Mouse (Mus musculus) myocyte (in vitro differentiated cells): Measurements from ENCODE around the gene Camk1.

Experiments
- CEBPB ChIP-seq: IDR thresholded peaks from 2 replicates; pipeline ENCODE4 v1.6.1; 2011; ENCODE audit warnings: mild to moderate bottlenecking, moderate library complexity; ENCODE audit not compliant: poor library complexity, insufficient read depth, severe bottlenecking
- E2F4 ChIP-seq: IDR thresholded peaks from one replicate; pipeline ENCODE4 v1.6.1; 2011; ENCODE audit warnings: mild to moderate bottlenecking, control low read depth, moderate library complexity; ENCODE audit not compliant: insufficient read depth
- MAX ChIP-seq: IDR thresholded peaks from one replicate; pipeline ENCODE4 v1.6.1; 2011; ENCODE audit warnings: low read depth, mild to moderate bottlenecking, control low read depth
- MYOD1 ChIP-seq, 3 experiments: IDR thresholded peaks; one replicate each; pipeline ENCODE4 v1.6.1; 2011; ENCODE audit warnings: control low read depth in 2 of 3, low read depth in 2 of 3, mild to moderate bottlenecking in 2 of 3, moderate library complexity in 1 of 3; ENCODE audit not compliant: insufficient read length in 2 of 3, control insufficient read depth in 1 of 3
- POLR2A ChIP-seq: IDR thresholded peaks from one replicate; pipeline ENCODE4 v1.6.1; 2011; ENCODE audit warnings: low read depth, mild to moderate bottlenecking, control low read depth, moderate library complexity; ENCODE audit not compliant: insufficient read length
- POLR2AphosphoS2 ChIP-seq: IDR thresholded peaks from one replicate; pipeline ENCODE4 v1.6.1; 2011; ENCODE audit warnings: low read depth, control low read depth; ENCODE audit not compliant: insufficient read length
- REST ChIP-seq: IDR thresholded peaks from one replicate; pipeline ENCODE4 v1.6.1; 2011; ENCODE audit warnings: mild to moderate bottlenecking, control low read depth, moderate library complexity; ENCODE audit not compliant: insufficient read depth, insufficient read length
- SRF ChIP-seq: IDR thresholded peaks from one replicate; pipeline ENCODE4 v1.6.1; 2011; ENCODE audit warnings: low read depth; ENCODE audit not compliant: control insufficient read depth, insufficient read length
- TCF12 ChIP-seq: IDR thresholded peaks from one replicate; pipeline ENCODE4 v1.6.1; 2011; ENCODE audit warnings: mild to moderate bottlenecking, control low read depth; ENCODE audit not compliant: poor library complexity, insufficient read depth, severe bottlenecking
- TCF3 ChIP-seq: IDR thresholded peaks from one replicate; pipeline ENCODE4 v1.6.1; 2011; ENCODE audit warnings: low read depth, control low read depth; ENCODE audit not compliant: insufficient read length
- USF1 ChIP-seq: IDR thresholded peaks from one replicate; pipeline ENCODE4 v1.6.1; 2011; ENCODE audit warnings: low read depth, mild to moderate bottlenecking, control low read depth, moderate library complexity

DNA sequence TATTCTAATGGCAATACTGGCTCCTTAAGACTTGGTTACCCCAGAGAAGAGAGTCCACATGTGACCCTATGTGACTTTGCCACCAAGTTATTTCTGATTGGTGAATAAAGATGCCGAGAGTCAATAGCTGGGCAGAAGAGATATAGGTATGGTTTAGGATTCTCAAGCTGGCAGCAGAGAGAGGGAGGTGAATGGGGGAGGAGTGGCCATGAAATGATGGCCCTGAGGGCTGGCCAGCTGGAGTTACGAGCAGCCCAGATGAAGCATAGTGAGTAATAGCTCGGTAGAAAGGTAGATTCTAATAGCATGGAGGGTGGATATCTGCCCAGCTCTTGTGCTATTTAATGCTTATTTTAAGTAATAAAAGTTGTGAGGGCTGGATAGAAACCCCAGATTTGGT lies 9.0 kb upstream of the Camk1 start:
- TF ChIP-seq POLR2A = no peak
- no peak for TF ChIP-seq POLR2AphosphoS2
- no peak for TF ChIP-seq CEBPB
- TF ChIP-seq MYOD1 (IDR thresholded peaks at IDR 0.05; ENCODE audit: control insufficient read depth in 1 of 3, insufficient read length in 2 of 3, low read depth in 2 of 3) = no peak
- TF ChIP-seq SRF = no peak
- no peak for TF ChIP-seq TCF3
- no peak for TF ChIP-seq USF1
- TF ChIP-seq TCF12 = no peak
- no peak for TF ChIP-seq REST
- TF ChIP-seq E2F4 = no peak
- TF ChIP-seq MAX = no peak
